Mouse (Mus musculus) urinary bladder, postnatal 14 days (tissue): ENCODE results near the gene Vmn2r29.
A peak's percentile ranks its signal among the peaks of the same experiment; 100 is the strongest.
"Not testable (repeated sequence)": the region's sequence is repeated elsewhere in the genome, so short reads cannot be mapped to it uniquely, and the experiment has no call there.

Source experiments
- DNase-seq: peaks from one replicate; pipeline ENCODE4 v3.0.0; 2021; ENCODE audit warnings: low spot score

Gene Vmn2r29

GRCm38 (mm10) chr7:7247228-7247627, at the start of gene Vmn2r29:
TSS of gene Vmn2r29 (minus strand) at chr7:7247328.
- DNase-seq, result not testable (repeated sequence)

GRCm38 (mm10) chr7:7295595-7295994, 48.5 kb upstream of the Vmn2r29 start:
- DNase-seq, result peak; percentile 52

- no peak for DNase-seq
Measured at GRCm38 (mm10) chr7:7281383-7281782, 34.3 kb upstream of the Vmn2r29 start.

GRCm38 (mm10) chr7:7277966-7278567, 30.9 kb upstream of the Vmn2r29 start, which contains the start of gene Gm45844:
TSS of gene Gm45844 (minus strand) at chr7:7278289.
- peak; percentile 88 for DNase-seq

- DNase-seq, result not testable (repeated sequence)
Measured at GRCm38 (mm10) chr7:7277556-7277955, 30.4 kb upstream of the Vmn2r29 start.

GRCm38 (mm10) chr7:7209313-7210151, 37.6 kb downstream of the Vmn2r29 start, which contains the start of gene Zfp772:
TSS of gene Zfp772 (minus strand) at chr7:7209998.
- DNase-seq, result peak; percentile 18

GRCm38 (mm10) chr7:7188191-7188942, 58.8 kb downstream of the Vmn2r29 start:
- peak; percentile 73 for DNase-seq

GRCm38 (mm10) chr7:7187417-7188190, 59.5 kb downstream of the Vmn2r29 start:
- no peak for DNase-seq

- DNase-seq, result no peak
Measured at GRCm38 (mm10) chr7:7185897-7186296, 61.2 kb downstream of the Vmn2r29 start.
